28 mouse cellular contexts compared by ENCODE assay signal in the genomic region with DNA sequence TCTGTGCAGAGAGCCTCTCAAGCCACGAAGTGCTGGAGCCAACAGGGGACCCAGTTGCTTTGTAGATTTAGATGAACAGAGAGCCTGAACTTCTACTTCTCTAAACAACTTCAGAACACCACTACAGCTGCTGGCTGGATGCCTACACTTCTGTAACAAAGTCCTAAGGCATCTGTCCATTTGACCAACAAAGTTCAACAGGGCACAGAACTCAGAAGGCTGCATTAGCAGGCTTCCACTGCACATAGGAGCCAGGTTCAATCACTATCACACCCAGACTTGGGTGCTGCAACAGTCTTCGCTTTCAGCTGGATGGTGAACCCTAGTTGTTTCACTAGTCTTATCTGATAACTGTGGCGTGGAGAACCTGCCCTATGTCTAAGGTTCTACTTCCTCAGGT. TPM values are rescaled to one million over a fixed set of nuclear protein-coding genes. Genes with fewer than 3 reads are reported as not detected.
"Had no signal": no experiment of that assay in that cellular context is flagged by ENCODE, and none has a peak within 500 bp of the region (broad histone marks: within the 10 kb centered on the region; RNA-seq: fewer than 3 reads in every experiment).

No protein-coding gene starts in this region.

- ATAC-seq: forebrain, postnatal 0 days; hindbrain, postnatal 0 days; intestine, embryonic 16.5 days; liver, embryonic 12.5 days had no signal

- H3K4me3 ChIP-seq: heart, adult 2 months; heart, embryonic 10.5 days; hindbrain, embryonic 13.5 days; hindbrain, embryonic 15.5 days; limb, embryonic 13.5 days; limb, embryonic 15.5 days; liver, embryonic 12.5 days had no signal

- H3K27me3 ChIP-seq: hindbrain, embryonic 13.5 days; hindbrain, embryonic 15.5 days; limb, embryonic 13.5 days; limb, embryonic 15.5 days; liver, embryonic 12.5 days had no signal

- H3K4me2 ChIP-seq: hindbrain, embryonic 13.5 days; hindbrain, embryonic 15.5 days; limb, embryonic 13.5 days; limb, embryonic 15.5 days; liver, embryonic 12.5 days had no signal

- DNase-seq: forebrain, postnatal 0 days; gastrocnemius, postnatal 14 days; gastrocnemius, postnatal 36 days; heart, adult 2 months; heart, postnatal 14 days; heart, postnatal 36 days; kidney, adult 11 months; kidney, adult 8-10 months; layer of hippocampus, adult 9-11 months; layer of hippocampus, postnatal 36 days; left cerebral cortex, postnatal 4 days; lung, adult 18-20 months had no signal

- H3K9me3 ChIP-seq: heart, embryonic 10.5 days; hindbrain, embryonic 13.5 days; hindbrain, embryonic 15.5 days; limb, embryonic 13.5 days; limb, embryonic 15.5 days; liver, embryonic 12.5 days had no signal

- H3K9ac ChIP-seq: forebrain, postnatal 0 days; hindbrain, embryonic 13.5 days; hindbrain, embryonic 15.5 days; limb, embryonic 13.5 days; limb, embryonic 15.5 days; liver, embryonic 12.5 days; liver, embryonic 14.5 days had no signal

- H3K27ac ChIP-seq: heart, adult 2 months; heart, embryonic 10.5 days; hindbrain, embryonic 13.5 days; hindbrain, embryonic 15.5 days; hindbrain, postnatal 0 days; kidney, postnatal 0 days; limb, embryonic 13.5 days; limb, embryonic 15.5 days; liver, embryonic 12.5 days; liver, embryonic 14.5 days had no signal

- H3K4me1 ChIP-seq: hindbrain, embryonic 13.5 days; hindbrain, embryonic 15.5 days had no signal

RNA-seq across cellular contexts. Expression of gene Actc1, which starts 46.5 kb away (rescaled TPM):
- total RNA-seq: hematopoietic stem cell, adult 5-6 weeks; layer of hippocampus, adult 18-20 months; layer of hippocampus, postnatal 14 days; layer of hippocampus, postnatal 36 days; left cerebral cortex, adult 18-20 months; left cerebral cortex, postnatal 10 days; left cerebral cortex, postnatal 25 days; left cerebral cortex, postnatal 4 days had no signal
